Mouse (Mus musculus): ENCODE data around the gene Taf3.
A peak's percentile ranks its signal among the peaks of the same experiment; 100 is the strongest.

The Taf3 gene

GRCm38 (mm10) chr2:9956546-9956945, 91.8 kb downstream of the Taf3 start:
- DNase-seq (ENCODE audit: low spot score) = no peak

DNA sequence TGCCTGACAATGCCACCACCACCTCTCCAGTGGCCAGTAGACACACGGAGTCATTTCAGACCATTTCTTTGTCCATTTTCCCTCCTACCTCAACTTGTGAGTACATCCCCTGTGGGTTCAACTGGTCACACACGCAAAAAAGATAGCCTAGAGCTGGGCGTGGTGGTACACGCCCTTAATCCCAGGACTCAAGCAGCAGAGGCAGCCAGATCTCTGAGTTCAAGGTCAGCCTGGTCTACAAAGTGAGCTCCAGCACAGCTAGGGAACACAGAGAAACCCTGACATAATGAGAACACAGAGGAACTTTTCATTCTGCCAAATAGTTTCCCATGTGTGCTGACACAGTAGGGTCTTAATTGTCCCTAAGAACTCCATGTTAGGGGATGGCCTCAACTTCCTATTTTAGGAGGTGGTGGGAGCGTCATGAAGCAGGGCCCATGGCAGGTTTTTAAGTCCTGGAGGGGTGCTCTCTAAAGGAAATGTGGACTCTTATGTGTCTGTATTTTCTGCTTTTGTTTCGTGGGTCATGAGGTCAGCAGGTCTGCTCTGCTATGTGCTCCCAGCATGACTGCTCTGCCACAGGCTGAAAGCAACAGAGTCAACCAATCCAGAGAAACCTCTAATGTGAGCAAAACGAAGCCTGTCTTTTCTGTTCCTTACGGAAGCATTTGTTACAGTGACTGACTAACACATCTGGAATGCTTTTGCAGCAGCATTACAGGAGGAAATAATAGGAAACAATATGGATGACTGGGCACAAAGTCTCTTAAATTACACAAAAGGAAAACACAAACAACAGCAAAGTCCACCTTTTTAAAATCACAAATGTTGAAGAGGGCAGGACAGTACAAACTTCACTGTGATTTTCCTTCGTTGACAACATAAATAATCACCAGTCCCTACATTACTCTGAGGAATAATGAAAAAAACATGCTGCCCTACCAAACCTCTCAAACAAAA, 92.5 kb downstream of the Taf3 start:
- no peak for DNase-seq (ENCODE audit: low spot score)

DNA sequence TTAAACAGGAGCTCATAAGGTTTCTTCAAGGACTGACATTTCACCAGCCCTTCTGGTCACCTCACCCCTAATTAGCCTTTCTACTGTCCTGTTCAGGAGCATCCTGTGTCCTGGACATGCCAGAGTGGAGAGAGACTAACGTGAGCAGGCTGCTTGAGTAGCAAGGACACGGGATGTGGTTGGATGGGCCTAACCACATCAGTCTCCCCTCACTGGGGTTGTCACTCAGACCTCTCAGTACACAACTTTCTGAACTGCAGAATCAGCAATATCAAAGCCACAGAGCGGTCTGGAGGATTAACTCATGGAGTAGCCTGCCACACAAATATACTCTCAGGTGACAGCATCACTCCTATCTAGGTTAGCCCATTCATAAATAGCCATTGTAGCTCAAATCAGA, 101.7 kb downstream of the Taf3 start:
- no peak for DNase-seq (ENCODE audit: low spot score)

- no peak for DNase-seq (ENCODE audit: low spot score)
These were observed 102.8 kb downstream of the Taf3 start for GRCm38 (mm10) chr2:9945611-9946010.

DNA sequence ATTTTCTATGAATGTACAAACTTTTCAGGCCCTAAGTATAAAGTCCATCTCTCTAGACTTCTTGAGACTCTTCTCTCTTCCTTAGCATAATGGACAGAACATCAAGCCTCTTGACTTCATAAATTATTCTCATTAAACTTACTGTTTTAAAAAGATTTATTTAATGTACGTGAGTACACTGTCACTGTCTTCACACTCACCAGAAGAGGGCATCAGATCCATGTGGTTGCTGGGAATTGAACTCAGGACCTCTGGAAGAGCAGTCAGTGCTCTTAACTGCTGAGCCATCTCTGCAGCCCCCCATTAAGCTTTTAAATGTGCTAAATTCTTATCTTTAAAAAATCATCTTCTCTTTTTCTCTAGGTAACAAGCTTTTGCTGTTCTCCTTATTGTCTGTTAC, 105.4 kb downstream of the Taf3 start:
- no peak for DNase-seq (ENCODE audit: low spot score)

- no peak for DNase-seq (ENCODE audit: low spot score)
These were observed 109.1 kb downstream of the Taf3 start for GRCm38 (mm10) chr2:9939250-9939649.

DNA sequence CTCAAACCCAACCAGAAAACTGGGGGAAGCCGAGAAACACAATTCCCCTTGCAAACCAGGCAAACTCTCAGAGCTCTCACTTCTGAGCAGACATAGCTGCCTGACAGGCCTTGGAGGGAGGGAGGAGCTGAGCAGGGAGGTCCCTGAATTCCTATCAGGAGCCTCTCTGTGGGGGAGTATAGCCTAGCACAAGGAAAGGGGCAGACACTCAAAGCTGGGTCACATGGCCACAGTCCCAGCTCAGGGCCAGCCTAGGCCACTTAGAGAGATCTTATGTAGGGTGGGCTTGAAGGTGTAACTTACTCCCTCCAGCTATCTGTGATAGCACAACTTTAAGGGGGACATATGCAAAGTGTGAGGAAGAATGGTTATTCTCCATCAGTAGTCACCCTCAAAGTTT, 112.4 kb downstream of the Taf3 start:
- DNase-seq (ENCODE audit: low spot score) = peak; percentile 9

- no peak for DNase-seq (ENCODE audit: low spot score)
These were observed 121.5 kb downstream of the Taf3 start for GRCm38 (mm10) chr2:9926905-9927283.

DNA sequence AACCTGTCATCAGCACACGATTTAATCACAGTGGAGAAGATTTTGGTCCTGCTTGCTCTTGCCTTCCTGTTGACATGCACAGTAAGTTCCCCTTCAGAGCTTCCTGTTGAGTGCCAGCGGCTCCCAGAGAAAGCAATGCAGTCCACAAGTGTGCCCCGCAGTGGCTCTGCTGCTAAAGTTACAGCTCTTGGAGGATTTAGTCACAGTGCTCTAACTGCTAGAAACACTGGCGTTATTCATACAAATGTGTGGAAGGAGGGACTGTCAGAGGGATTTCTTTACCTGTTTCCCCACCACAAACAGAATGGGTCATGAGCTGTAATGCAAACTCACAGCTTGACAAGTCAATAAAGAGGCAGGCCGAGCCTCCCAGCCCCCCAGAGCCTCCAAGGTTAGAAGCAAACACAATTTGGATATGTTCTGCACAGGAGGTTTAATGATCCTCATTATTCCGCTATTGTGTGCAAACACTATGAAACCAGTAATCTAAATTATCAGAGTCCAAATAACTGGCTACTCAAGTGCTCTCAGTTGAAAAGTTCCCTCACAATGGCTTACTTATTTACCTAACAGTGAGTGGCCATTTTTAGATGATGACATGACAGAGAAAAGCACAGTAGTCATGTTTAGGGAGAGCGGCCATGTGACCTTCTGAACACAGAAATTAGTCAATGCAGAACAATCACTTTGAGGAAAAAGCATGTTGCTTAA, 122.0 kb downstream of the Taf3 start:
- no peak for DNase-seq (ENCODE audit: low spot score)

GRCm38 (mm10) chr2:9918691-9919471, 129.5 kb downstream of the Taf3 start:
- DNase-seq (ENCODE audit: low spot score) = no peak

GRCm38 (mm10) chr2:9917602-9918001, 130.8 kb downstream of the Taf3 start:
- DNase-seq (ENCODE audit: low spot score) = no peak

DNA sequence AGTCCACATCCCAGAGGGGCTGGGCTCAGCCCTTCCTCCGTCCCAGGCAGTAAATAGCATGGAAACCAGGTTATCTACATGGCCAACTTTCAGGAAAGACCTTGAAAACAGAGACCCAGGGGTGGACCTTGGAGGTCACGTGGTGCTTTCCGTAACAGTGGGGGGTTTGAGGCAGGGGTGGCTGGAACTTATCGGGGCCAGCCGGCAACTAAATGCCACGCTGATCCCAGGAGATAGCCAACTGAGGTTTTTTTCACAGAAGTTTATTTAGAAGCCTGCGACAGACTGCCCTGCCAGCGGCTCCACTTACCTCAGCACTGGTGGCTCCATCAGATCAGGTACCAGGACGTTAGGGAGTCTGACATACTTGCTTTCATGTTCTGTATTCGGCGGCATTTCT, 142.4 kb downstream of the Taf3 start:
- no peak for DNase-seq (ENCODE audit: low spot score)

- DNase-seq (ENCODE audit: low spot score) = no peak
These were observed 144.4 kb downstream of the Taf3 start for GRCm38 (mm10) chr2:9903854-9904560.

DNA sequence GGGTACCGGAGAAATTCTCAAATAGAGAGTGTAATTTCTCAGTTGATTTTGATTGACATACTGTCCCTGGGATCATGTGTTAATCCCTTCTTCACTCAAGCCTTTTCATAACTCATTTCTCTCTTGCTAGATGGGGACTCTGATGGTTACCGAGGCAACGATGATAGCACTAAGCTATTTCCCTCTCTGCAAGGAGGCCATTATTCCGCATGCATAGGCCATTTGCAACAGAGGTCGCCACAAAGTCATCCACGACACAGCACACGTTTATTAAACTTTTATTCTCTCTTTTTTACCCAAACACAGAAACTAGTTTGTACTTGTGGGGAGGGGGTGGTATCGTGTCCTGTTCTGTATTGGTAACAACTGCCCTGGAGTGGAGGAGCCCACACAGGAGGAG, 150.6 kb downstream of the Taf3 start:
- DNase-seq (ENCODE audit: low spot score) = no peak

DNA sequence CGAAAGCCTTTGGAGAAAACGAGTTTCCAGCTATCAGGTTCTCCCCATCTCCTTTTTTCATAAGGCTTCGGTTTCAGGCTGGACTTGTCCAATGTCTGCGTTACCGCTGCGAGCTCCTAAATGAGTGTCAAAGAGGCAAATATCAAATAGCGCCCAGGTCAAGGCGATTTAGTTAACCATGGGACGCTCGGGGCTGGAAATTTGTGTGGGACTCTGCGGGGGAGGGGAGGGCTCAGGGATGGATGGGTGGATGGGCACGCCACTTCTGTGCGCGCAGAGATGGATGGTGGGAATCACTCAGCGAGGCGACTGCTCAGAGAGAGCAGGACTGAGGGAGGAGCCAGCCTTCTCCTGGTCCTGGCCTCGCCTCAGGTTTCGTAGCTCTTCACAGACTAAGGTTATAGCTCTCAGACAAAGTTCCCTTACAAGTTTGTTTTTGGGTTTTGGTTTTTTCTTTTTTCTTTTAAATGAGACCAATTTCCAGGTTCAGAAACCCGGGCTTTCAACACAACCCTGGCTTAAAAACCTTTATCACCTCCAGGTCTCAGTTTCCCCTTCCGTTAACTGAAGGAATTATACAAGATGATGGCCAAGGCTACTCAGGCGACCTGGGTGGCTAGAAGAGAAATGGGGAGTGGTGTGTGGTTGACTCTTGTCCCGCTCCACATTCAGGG, 152.2 kb downstream of the Taf3 start:
- DNase-seq (ENCODE audit: low spot score) = no peak

DNA sequence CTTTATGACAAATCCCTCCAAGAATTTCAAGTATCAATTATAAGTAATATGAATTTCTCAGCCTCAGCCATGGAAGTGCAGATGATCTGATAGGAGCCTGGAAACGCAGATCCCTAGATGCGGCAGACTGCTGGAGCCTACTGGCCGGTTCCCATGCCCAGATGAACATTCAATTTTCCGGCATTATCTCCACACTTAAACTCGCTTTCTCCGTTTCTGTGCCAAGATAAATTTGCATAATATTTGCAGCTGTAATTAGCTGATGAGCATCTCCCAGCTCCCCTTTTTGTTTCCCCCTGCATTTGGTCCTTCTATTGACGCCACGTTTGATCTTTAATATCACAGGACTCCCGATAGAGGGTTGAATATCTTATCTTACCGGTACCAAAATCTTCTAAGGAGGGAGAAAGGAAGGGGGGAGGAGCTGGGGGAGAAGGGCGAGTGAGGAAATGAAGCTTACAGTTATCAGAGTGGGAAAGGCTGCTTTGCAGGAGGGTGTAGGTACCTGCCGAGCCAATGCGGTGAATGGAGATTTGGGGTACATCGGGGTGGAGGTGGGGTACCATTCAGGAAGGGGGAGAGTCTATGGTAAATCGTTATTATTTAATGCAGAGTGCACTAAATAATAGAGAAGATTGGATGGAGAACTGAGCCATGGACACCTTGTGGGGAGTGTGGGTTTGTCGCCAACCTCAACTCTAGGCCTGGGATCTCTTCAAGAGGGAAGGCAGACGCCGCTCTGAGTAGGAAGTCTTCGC, 153.4 kb downstream of the Taf3 start:
- no peak for DNase-seq (ENCODE audit: low spot score)

- no peak for DNase-seq (ENCODE audit: low spot score)
These were observed 155.0 kb downstream of the Taf3 start for GRCm38 (mm10) chr2:9893272-9893953.

DNA sequence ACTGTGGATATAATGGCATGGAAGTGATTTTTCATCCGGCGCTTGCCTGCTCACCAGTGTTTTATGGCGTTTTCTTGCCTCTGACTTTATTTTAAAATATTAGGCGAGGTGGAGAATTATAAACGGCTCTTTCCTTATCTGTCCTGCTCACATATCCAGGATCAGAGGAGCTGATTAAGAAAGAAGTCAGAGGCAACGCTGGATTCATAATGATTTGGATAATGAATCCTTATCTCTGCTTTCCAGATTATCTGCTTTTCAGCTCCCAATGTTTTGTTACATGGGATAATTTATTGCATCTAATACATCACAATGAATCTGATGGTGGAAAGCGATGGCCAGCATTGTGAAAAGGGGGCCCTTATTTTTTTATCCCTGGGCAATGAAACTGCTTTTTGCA, 155.9 kb downstream of the Taf3 start:
- no peak for DNase-seq (ENCODE audit: low spot score)

DNA sequence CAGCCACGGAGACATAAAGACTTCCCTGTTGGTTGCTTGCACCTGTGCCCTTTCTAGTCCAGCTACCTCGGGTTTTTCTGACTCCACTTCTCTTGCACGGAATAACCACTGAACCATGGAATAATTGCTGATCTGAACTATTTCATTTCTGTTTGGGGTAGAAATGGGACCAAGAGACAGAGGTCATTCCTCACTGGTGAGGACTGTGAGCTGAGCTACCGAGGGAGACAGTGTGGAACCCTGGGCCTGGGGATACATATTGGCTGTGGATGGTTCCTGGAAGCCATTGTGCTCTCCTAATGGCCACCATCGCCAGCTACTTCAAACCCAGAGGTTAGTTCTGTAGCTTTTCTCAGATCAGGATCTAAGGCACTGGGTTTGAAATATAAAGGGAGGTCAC, 157.5 kb downstream of the Taf3 start:
- no peak for DNase-seq (ENCODE audit: low spot score)

DNA sequence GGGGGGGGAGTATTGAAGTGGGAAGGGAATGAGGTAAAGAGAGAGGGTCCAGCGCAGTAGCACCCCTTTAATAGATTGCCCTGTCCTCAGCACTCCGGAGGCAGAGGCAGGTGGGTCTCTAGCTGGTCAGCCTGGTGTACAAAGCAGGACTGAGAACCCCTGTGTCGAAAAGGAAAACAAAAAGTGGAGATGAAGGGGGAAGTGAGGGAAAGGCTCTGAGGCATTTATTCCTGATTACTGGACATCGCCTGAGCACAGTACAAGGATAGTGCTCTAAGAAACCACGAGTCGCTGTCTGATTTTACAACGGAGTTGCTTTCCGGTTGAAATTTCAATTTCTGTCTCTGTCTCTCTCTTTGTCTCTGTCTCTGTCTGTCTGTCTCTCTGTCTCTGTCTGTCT, 158.1 kb downstream of the Taf3 start:
- DNase-seq (ENCODE audit: low spot score) = no peak
